Mouse (Mus musculus) right cerebral cortex, adult 2 months (tissue): Measurements from ENCODE around the gene Gatad2b.
A peak's percentile ranks its signal among the peaks of the same experiment; 100 is the strongest.
"Not testable (repeated sequence)": the region's sequence is repeated elsewhere in the genome, so short reads cannot be mapped to it uniquely, and the experiment has no call there.

Experiments
- DNase-seq, 2 experiments: peaks; one replicate each; pipeline ENCODE4 v3.0.0; 2021 to 2022; ENCODE audit warnings: low spot score in 2 of 2

Gene Gatad2b

DNA sequence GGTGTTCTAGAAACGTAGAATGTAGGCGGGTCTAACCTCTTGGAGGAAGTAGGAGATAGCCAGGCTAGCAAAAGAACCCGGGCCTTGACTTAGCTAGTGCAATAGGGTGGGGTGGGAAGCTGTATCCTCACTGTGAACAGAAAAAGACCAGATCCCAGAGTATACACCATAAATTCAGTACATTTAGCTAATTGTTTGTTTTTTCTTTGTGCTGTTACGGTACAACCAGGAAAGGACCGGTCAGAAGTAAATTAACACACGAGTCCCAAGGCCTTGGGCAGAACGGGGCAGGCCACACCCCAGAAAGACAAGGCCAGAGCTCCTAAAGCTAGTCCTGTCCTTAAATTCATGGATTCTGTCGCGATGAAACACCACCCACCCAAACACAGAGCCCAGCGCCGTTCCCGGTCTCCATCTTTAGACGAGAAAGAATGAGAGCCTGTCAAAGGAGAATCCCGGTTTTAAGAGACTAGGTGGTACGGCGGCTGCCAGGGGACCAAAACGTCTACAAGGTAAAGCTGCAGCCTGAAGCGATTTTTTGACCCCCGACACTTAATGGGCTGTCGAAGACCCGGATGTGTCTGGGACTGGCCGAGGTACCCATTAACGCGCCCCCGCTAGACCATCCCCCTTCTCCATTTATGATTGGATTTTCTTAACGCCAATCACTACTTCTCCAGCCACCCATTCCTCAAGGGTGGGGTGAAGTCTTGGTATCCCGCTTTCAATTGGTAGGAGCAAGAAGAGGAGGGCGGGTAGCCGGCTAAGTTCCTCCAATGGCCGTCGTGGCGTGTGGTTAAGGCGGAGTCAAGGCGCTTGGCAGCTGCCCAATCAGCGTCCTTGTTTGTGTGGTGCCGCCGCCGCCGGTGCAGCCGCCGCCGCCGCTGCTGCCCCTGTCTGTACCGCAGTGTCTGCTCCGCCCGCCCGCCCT lies at the start of gene Gatad2b:
Gene Gatad2b, plus strand, starts transcription at position 834 of the 931 bp plus-strand sequence.
- DNase-seq = peak; percentile 99 to 100

DNA sequence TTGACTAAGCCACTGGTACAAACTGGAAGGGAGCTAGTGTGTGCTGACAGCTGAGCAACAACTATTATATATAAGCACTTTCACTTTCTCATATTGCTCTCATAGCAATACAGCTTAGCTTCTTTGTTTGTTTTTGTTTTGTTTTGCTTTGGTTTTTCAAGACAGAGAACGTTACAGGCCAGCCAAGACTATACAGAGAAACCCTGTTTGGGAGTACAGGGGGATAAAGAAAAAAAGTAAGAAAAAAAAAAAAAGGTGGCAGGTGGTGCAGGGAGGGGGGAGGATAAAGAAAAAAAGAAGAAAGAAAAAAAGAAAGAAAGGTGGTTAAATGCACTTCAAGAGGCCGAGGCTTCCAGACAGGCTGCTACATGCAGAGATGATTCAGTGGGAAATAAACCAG lies 47.6 kb upstream of the Gatad2b start:
- DNase-seq = no peak

DNA sequence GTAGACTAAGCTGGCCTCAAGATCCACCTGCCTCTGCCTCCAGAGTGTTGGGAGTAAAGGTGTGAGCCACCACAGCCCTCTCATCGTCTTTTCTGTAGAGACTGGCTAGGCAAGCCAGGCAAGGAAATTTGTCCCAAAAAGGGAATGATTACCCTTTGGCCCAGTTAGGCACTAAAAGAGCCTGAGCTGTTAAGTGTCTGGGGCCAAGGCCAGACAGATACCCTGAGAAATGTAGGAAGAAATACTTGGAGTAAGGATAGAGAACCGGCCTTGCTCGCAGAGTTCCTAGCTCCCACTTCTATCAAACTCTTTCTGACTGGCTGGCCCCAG lies 45.4 kb upstream of the Gatad2b start:
- DNase-seq = no peak

DNA sequence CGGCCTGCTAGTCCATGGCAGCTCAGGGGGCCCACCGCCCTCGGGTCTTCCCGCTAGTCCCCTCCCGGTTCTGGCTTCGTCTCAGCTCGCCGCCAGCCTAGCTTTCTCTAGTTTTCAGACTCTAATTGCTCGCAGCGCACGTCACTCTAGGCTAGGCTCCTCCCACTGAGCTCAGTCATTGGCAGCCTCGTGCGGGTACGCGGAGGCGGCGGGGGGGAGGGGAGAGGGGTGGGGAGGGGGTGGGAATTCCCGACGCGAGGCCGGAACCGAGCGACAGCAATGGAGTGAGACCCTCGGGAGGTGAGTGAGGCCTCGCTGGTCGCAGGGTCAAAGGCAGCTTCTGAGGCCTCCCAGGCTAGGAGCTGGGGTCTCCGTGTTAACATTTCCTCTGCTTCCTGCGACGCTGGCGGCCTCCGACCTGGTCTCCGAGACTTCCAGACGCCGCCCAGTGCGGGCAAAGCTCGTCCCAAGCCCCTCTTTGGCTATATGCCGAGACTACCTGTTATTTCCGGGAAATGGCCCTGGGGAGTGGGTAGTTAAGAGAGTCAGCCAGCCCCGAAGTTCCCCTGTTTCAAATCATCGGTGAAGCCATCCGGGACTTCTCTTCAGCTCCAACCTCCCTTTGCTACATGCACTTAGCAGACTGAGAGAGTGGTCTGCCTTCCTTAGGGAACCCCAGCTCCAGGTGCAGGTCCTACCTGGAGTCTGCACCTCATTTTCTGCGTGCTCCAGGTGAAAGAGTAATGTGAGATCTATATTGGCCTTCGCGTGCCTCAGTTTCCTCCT lies 44.8 kb upstream of the Gatad2b start, which contains the start of gene Slc39a1:
Gene Slc39a1, plus strand, starts transcription at position 213 of the 786 bp plus-strand sequence.
- DNase-seq = peak; percentile 92 to 95

DNA sequence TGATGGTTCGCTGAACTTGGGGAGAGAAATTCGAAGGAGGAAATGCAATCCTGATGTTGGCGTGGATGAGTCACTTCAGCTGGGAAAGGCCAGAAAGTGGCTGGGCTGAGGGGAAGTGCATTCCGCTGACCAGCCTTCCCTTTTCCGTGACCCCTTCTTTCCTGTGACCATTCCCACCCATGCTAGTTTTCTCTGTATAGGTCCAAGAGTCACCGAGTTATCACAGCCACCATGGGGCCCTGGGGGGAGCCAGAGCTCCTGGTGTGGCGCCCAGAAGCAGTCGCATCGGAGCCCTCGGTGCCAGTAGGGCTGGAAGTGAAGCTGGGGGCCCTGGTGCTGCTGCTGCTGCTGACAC lies 44.3 kb upstream of the Gatad2b start:
- DNase-seq = no peak

DNA sequence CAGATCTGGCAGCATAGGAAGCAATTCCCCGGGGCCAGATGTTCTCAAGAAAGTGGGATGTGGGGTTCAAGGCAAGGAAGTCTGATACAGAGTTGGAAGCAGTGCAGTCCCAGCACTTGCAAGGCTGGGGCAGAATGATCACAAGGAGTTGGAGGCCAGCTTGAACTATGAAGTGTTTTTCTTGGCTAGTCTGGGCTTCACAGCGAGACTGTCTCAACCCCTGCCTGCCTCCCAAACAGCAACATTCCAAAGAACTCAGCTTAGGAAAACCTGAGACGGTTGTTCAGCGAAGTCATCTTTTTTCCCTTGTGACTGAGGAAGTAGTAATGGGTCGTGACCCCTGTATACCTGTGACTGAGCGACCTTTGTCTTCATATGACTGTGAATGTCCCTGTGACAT lies 42.2 kb upstream of the Gatad2b start:
- no peak for DNase-seq

DNA sequence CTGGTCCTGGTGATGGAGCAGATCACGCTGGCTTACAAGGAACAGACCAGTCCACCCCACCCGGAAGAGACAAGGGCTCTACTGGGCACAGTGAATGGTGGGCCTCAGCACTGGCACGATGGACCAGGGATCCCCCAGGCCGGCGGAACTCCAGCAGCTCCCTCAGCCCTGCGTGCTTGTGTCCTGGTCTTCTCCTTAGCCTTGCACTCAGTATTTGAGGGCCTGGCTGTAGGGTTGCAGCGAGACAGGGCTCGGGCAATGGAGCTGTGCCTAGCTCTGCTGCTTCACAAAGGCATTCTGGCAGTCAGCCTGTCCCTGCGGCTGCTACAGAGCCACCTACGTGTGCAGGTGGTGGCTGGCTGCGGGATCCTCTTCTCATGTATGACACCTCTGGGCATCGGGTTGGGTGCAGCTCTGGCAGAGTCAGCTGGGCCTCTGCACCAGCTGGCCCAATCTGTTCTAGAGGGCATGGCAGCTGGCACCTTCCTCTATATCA lies 41.2 kb upstream of the Gatad2b start:
- not testable (repeated sequence) for DNase-seq

DNA sequence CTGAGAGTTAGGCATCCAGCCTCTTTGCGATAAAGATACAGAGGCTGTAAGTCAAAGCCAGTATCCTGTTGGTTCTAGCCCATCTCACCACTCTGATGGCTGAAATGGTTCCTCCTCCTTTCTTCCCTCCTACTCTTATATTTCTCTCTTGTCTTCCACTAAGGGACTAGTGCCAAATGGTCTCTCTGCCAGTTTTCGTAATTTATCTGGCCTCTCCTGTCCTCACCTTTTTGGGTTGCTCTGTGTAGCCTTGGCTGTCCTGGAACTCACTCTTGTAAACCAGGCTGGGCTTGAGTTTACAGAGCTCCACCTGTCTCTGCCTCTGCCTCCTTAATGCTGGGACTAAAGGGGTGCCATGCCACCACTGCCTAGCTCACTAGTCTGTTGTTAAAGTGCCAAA lies 40.3 kb upstream of the Gatad2b start:
- DNase-seq = not testable (repeated sequence)

DNA sequence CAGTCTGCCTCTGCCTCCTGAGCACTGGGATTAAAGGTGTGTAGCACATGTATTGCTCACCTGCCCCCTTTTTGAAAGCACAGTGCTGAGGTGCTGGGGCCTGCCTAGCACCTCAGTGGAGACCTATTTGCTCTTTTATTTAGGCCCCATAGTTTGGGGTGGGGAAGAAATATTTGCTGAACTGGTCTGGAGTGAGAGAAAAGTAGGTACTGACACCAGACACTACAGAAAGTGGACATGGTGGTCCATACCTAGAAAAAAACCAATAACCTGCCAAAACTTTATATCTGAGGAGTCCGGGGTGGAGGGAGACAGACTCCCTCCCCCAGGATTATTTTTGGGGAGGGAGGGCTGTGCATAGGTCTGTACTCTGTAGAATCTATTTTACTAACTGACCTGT lies 39.8 kb upstream of the Gatad2b start:
- DNase-seq = not testable (repeated sequence)

DNA sequence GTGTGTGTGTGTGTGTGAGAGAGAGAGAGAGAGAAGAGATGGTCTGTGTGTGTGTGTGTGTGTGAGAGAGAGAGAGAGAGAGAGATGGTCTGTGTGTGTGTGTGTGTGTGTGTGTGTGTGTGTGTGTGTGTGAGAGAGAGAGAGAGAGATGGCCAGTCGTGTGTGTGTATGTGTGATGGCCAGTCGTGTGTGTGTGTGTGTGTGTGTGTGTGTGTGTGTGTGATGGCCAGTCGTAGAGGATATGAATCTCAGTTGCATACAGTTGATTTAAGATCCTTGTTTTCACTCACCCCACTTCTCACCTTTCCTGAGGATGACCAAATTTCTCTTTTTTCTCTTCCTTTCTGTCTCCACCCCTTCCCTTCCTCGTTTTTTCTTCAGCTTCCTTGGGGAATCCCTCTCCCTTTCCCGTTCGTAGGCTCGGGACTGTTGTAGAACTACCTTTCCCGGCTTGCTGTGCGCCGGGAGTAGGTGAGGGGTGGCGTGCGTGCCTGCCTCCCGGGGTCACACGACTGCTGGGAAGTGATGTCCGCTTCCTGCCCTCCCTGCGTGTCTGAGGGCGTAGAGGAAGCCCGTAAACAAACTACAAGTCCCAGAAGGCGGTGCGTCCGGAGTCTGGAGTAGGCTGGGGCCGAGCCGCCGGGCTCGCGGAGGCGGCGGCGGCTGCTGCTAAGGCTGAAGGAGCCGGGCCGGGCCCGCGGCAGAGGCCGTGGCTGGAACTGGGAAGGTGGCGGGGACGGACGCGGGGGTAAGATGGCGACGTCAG lies 39.1 kb upstream of the Gatad2b start, which contains the start of gene Crtc2:
Gene Crtc2, plus strand, starts transcription at position 511 of the 766 bp plus-strand sequence.
- peak; percentile 97 to 98 for DNase-seq

DNA sequence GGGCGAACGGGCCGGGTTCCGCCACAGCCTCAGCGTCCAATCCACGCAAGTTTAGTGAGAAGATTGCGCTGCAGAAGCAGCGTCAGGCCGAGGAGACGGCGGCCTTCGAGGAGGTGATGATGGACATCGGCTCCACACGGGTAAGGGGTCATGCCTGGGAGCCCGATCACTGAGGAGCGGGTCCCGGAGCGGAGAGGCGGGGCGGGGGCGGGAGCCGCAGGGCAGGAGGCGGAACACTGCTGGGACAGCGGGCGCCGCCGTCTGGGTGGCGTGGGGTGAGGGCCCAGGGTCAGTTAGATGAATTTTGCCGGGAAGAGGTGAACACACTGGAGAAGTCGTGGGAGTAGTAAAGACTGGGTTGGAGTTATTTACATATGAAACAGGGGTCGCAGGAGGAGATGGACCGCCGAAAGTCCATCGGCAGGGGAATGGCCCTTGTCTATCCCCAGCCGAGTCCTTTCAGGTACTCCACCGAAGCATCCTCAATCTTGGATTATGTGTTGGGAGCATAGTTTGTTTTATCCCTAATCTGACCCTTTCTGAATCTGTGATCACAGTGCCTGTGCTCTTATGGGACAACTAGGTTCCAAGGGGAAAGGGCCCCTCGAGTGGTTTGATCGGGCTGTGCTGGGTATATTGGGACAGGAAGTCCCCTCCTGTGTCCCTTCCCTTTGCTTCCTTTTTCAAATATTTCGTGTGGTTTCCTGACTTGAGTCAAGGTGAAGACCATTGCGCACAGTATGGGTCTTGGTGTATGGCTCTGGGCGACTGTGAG lies 38.4 kb upstream of the Gatad2b start:
- DNase-seq = no peak

DNA sequence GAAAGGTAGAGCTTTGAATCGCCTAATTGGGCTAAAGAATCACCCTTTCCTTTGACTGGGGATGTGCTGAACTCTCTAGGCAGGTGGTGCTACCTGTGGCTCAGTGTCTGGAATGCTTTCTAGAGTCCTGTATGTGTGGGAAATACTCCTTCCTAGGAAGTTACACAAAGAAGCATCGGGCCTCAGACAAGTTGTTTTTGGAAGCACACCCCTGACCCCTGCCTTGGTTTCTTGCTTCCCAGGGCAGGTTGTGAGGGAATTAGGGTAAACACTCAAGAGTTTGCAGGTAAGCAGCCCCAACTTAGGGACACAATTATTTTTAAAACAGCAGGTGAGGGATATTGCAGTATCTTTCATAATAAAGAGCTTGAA lies 37.8 kb upstream of the Gatad2b start:
- DNase-seq = no peak

DNA sequence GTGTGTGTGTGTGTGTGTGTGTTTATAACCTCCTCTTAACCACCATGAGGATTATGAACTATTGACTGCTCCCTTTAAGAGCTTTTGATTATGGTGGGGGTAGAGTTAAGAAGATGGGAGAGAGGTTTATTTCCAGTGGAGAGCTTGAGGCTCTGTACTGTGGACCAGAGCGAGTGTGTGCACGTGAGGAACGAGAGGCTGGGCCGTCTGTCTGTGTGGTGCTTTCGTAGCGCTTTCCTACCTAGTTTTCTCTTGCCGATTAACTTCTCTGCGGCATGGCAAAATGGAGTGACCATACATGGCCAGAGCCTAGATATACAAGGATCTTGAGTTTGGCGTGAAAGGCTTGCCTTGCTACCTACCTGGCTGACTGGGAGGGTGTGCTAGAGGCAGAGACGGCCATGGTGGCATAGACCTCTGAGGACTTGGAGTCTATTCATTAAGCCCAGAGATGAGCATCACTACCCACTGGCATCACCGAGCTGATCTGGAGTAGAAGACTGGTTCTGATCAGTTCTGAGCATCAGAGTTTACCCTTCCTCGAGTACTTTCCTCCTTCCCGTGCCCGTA lies 37.1 kb upstream of the Gatad2b start:
- DNase-seq = no peak

DNA sequence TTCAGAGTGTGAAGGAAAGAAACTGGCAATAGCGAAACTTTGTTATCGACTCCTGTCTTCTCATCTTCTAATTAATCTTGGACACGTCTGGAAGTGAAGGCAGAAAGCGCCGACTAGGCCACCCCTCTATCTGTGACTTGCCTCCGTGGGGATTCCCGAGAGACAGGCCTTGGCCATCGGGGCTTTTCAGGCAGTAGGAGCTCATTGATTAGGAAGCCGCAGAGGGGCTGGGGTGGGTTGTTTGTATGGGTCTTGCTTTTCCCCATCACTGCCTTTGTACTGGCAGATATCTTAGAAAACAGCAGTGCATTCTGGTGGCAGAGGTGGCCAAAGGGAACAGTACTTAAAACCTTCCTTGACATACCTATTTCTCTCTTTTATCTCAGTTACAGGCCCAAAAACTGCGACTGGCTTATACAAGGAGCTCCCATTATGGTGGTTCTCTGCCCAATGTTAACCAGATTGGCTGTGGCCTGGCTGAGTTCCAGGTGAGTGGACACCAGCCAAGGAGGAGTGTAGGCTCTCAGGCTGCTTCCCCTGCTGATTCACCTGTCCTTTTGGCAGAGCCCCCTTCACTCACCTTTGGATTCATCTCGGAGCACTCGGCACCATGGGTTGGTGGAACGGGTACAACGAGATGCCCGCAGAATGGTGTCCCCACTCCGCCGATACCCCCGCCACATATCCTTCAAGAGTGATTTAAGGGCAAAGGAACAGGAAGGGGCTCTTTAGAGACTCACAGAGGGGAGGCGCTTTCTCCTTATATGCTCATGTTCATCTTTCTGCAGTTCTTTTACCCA lies 36.0 kb upstream of the Gatad2b start:
- no peak for DNase-seq

DNA sequence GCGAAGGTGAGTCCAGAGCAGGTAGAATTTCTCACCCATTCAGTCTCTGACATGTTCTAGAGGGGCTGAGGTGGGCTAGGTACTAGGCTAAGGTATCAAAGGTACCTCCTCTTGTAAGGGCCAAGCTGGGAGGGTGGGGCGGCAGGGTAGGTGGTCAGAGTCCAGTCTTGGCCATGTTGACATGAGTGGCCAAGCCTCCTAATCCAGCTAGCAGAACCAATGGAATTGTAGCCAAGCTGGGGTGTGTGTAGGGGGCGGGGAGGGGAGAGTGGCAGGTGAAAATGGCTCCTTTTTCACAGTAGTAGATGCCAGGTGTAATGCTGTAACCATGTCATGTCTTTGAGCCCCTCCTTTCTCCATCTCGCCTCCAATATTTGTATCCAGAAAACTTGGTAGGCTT lies 34.5 kb upstream of the Gatad2b start:
- DNase-seq = no peak

DNA sequence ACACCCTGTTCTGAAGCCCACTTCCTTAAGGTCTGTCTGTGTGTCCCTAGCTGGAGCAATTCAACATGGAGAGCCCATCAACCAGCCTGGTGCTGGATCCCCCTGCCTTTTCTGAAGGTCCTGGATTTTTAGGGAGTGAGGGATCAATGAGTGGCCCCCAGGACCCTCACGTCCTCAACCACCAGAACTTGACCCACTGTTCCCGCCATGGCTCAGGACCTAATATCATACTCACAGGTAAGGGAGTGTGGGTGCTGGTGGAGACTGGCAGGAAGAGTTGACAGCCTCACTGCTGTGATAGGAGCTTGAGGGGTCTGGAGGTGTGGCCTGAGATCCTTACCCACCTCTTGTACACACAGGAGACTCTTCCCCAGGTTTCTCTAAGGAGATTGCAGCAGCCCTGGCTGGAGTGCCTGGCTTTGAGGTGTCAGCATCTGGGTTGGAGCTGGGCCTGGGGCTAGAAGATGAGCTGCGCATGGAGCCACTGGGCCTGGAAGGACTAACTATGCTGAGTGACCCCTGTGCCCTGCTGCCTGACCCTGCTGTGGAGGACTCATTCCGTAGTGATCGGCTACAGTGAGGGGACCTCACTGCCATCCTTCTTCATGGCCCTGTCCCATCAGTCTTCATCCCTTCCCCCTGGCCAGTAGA lies 29.7 kb upstream of the Gatad2b start:
- DNase-seq = no peak

DNA sequence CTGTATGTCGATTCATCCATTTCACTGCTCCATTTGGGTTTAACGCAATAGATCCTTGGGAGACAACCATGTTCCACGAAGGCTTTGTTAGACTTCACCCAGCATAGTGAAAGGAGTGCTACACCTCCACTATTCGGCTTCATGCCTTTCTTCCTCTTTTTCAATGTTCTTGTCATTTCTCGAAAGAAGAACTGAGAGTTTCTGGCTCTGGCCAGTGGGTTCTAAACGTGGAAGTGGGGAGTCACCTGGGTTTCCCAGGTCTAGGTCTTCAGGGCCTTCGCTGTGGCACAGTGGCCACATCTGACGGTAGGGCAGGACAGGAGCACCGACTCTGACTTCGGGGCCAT lies 28.3 kb upstream of the Gatad2b start:
- DNase-seq = no peak

DNA sequence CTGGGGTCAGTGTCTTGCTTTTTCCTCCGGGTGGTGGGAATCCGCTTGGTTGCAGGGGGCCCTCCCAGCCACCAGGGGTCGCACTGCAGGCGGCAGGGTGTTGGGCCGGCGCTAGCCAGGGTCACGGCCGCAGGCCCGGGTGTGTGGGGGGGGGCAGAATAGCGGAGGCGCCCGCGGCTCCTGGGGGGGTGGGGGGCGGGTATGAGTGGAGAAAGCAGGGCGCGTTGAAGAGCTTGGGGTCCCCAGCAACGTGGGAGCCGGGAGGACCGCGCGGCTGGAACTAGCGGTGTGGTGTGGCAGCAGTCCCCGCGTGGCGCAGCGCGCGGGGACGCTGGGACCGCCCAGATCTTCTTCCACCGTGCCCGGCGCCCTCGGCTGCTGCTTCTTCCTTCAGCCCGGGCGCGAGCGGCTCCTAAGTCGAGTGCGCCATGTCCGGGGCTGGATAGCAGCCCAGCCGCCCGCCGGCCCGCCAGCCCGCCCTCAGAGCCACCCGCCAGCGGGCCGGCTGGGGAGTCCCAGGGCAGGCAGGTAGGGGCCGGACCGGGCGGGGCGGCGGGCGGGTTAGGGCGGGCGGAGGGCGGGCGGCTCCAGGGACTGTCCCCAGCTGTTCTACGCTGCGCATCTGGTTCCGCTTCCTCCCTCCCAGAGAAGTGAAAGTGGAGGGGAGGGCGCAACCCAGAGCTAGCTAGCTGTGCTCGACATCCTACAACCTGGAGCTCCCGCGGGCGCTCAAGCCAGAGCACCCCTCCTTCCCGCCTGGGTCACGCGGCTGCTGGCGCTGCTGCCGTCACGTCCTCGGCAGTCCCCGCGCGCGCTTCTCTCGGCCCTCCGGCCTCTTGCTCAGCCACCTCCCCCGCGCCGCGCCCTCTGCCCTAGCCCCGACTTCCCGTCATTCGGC lies 27.7 kb upstream of the Gatad2b start, which contains the start of gene Dennd4b:
Gene Dennd4b, plus strand, starts transcription at position 152 of the 898 bp plus-strand sequence.
- DNase-seq = peak; percentile 85 to 90
